Mouse (Mus musculus): ENCODE results near the gene Nt5c3b. TPM values are rescaled to one million over a fixed set of nuclear protein-coding genes. Genes with fewer than 3 reads are reported as not detected.

The Nt5c3b gene
- total RNA-seq, 1 experiment: 27.4 TPM

DNA sequence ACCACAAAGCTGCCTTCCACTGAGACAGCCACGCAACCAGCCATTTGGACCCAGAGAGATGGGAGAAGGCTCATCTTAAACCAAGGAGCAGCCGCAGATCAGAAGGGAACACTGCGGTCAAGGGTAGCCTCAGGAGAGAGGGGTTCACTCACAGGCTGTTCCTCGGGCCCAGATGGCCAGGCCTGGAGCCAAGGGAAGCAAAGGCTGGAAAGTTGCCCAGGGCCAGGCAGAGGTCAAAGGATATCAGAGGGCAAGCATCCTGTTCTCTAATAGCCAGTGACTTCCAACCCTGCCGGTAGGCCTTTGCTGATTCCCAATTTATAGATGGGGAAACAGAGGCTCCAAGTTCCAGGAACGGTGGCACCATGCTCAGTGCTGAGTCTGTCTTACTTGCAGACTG, 53.0 kb downstream of the Nt5c3b start:
- no peak for DNase-seq (ENCODE audit: low read depth, low spot score)
- in situ Hi-C loops (cut with MboI; ENCODE audit: low sequenced_read_pairs in 2 of 2, unreplicated experiment in 2 of 2): no loop called here
- H3K4me3 ChIP-seq (ENCODE audit: insufficient read depth in 1 of 2, low read depth in 1 of 2, low read length in 2 of 2, poor library complexity in 1 of 2, severe bottlenecking in 1 of 2): peak overlapping the region in 1 of 2 experiments; percentile 28; a peak in 2 of 4 replicates

DNA sequence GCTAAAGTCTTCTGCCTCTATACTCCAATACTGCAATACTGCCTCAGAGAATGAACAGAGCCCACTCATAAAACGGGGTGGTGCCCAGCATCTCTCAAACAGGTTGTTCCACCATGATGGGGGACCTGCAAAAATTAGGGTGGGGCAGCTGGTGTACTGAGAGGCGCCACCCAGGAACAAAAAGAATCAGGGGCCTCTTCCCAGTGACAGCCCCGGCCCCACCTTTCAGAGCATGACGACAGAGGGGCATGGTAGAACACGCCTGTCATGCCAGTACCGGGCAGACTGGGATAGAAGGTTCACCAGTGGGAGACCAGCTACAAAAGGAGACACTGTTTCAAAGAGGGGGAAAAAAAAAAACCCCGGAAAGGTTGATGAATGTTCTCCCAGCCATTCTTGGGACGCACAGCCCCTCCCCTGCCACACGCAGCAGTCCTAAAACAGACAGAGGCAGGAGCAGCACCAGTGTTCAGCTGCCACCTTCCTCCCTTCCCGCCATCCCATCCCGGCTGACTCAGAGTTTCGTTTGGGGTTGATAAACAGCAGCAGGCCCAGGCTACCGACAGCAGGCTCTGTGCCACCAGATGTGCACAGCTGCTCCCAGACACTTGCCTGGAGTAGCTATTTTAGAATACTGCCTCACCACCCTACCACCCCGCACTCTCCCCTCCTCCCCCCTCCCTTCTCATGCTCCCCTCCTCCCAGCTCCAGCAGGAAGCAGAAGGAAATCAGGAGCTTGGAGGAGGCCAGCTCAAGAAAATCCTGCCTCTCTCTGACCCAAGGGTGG, 53.8 kb downstream of the Nt5c3b start:
- in situ Hi-C loops (cut with MboI; ENCODE audit: low sequenced_read_pairs in 2 of 2, unreplicated experiment in 2 of 2): no loop called here
- peak overlapping the region; percentile 51; the same call in 1 of the 2 replicates for H3K9ac ChIP-seq (ENCODE audit: insufficient read depth, low read depth, low read length, poor library complexity, severe bottlenecking)
- TF ChIP-seq HCFC1 (IDR thresholded peaks at IDR 0.05; ENCODE audit: borderline replicate concordance, insufficient read depth, low read length) (no peak), MAFK (IDR thresholded peaks at IDR 0.05; ENCODE audit: insufficient read depth, low read depth, low read length) (no peak)
- H3K36me3 ChIP-seq (ENCODE audit: control insufficient read depth, insufficient read depth, low read length, poor library complexity, severe bottlenecking): peaks cover 22% of the 10 kb centered on the region
- peak overlapping the region; percentile 1 to 24; a peak in 2 of 4 replicates for H3K4me3 ChIP-seq (ENCODE audit: insufficient read depth in 1 of 2, low read depth in 1 of 2, low read length in 2 of 2, poor library complexity in 1 of 2, severe bottlenecking in 1 of 2)
- no peak for DNase-seq (ENCODE audit: low read depth, low spot score)
- no peaks in the 10 kb centered on the region for H3K9me3 ChIP-seq (ENCODE audit: control insufficient read depth, insufficient read depth, low read depth, low read length)
- peak overlapping the region; percentile 92 for H3K27ac ChIP-seq (ENCODE audit: insufficient read depth, low read depth, low read length, poor library complexity, severe bottlenecking)
- H3K4me1 ChIP-seq (ENCODE audit: control insufficient read depth in 2 of 2, insufficient read depth in 2 of 2, low read length in 2 of 2, poor library complexity in 1 of 2): peaks cover 24 to 62% of the 10 kb centered on the region in 2 experiments

More for the DNA sequence above, 53.0 kb downstream of the Nt5c3b start:
- Histone ChIP-seq H3K9me3 (ENCODE audit: control insufficient read depth, insufficient read depth, low read depth, low read length) (no peaks in the 10 kb centered on the region), H3K9ac (ENCODE audit: insufficient read depth, low read depth, low read length, poor library complexity, severe bottlenecking) (peak overlapping the region; percentile 51), H3K4me1 (ENCODE audit: control insufficient read depth in 2 of 2, insufficient read depth in 2 of 2, low read length in 2 of 2, poor library complexity in 1 of 2) (peaks cover 24 to 58% of the 10 kb centered on the region in 2 experiments), H3K27ac (ENCODE audit: insufficient read depth, low read depth, low read length, poor library complexity, severe bottlenecking) (peak overlapping the region; percentile 92), H3K36me3 (ENCODE audit: control insufficient read depth, insufficient read depth, low read length, poor library complexity, severe bottlenecking) (peaks cover 14% of the 10 kb centered on the region)
- TF ChIP-seq ZC3H11A (IDR thresholded peaks at IDR 0.05; ENCODE audit: borderline replicate concordance, low read depth, low read length): no peak
- TF ChIP-seq ZNF384 (IDR thresholded peaks at IDR 0.05; ENCODE audit: low read depth, low read length): no peak
- TF ChIP-seq CHD2 (IDR thresholded peaks at IDR 0.05; ENCODE audit: low read depth, low read length): no peak
- no peak for TF ChIP-seq MAFK (IDR thresholded peaks at IDR 0.05; ENCODE audit: insufficient read depth, low read depth, low read length)
- no peak for TF ChIP-seq HCFC1 (IDR thresholded peaks at IDR 0.05; ENCODE audit: borderline replicate concordance, insufficient read depth, low read length)

DNA sequence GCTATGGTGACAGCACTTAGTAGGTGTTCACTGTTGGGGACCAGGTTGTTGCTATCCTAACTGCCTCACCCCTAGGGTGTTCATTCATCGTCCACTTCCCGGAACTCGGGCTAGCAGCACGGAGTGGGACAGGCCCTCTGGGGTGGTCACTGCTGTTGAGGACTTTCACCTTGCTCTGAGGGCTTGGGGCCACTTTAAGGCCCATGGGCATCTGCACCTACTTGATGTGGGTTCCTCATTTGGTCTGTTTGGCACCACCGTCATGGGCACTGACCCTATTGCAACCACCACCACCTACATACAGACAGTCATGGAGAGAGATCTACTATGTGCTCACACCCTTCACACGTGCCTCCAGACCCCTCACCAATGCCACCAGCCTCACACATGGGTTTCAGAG, 54.5 kb downstream of the Nt5c3b start:
- H3K36me3 ChIP-seq (ENCODE audit: control insufficient read depth, insufficient read depth, low read length, poor library complexity, severe bottlenecking): peaks cover 23% of the 10 kb centered on the region
- no peaks in the 10 kb centered on the region for H3K9me3 ChIP-seq (ENCODE audit: control insufficient read depth, insufficient read depth, low read depth, low read length)
- peaks cover 22 to 61% of the 10 kb centered on the region in 2 experiments for H3K4me1 ChIP-seq (ENCODE audit: control insufficient read depth in 2 of 2, insufficient read depth in 2 of 2, low read length in 2 of 2, poor library complexity in 1 of 2)
- H3K27ac ChIP-seq (ENCODE audit: insufficient read depth, low read depth, low read length, poor library complexity, severe bottlenecking): peak overlapping the region; percentile 92
- DNase-seq (ENCODE audit: low read depth, low spot score): no peak
- peak overlapping the region; percentile 4 to 5; a peak in 2 of 4 replicates for H3K4me3 ChIP-seq (ENCODE audit: insufficient read depth in 1 of 2, low read depth in 1 of 2, low read length in 2 of 2, poor library complexity in 1 of 2, severe bottlenecking in 1 of 2)
- TF ChIP-seq MAFK (IDR thresholded peaks at IDR 0.05; ENCODE audit: insufficient read depth, low read depth, low read length): no peak
- no peak for TF ChIP-seq ZC3H11A (IDR thresholded peaks at IDR 0.05; ENCODE audit: borderline replicate concordance, low read depth, low read length)
- TF ChIP-seq CHD2 (IDR thresholded peaks at IDR 0.05; ENCODE audit: low read depth, low read length): no peak
- TF ChIP-seq HCFC1 (IDR thresholded peaks at IDR 0.05; ENCODE audit: borderline replicate concordance, insufficient read depth, low read length): no peak
- TF ChIP-seq ZNF384 (IDR thresholded peaks at IDR 0.05; ENCODE audit: low read depth, low read length): no peak
- 0 out of 2 replicates have a peak overlapping the region, but pooled peaks have one; percentile 36 for H3K9ac ChIP-seq (ENCODE audit: insufficient read depth, low read depth, low read length, poor library complexity, severe bottlenecking)
- in situ Hi-C loops (cut with MboI; ENCODE audit: low sequenced_read_pairs in 2 of 2, unreplicated experiment in 2 of 2): no loop called here

GRCm38 (mm10) chr11:100386586-100386985, 55.0 kb downstream of the Nt5c3b start:
- Histone ChIP-seq H3K36me3 (ENCODE audit: control insufficient read depth, insufficient read depth, low read length, poor library complexity, severe bottlenecking) (peaks cover 28% of the 10 kb centered on the region), H3K27ac (ENCODE audit: insufficient read depth, low read depth, low read length, poor library complexity, severe bottlenecking) (peak overlapping the region; percentile 92), H3K9me3 (ENCODE audit: control insufficient read depth, insufficient read depth, low read depth, low read length) (no peaks in the 10 kb centered on the region), H3K4me3 (ENCODE audit: insufficient read depth in 1 of 2, low read depth in 1 of 2, low read length in 2 of 2, poor library complexity in 1 of 2, severe bottlenecking in 1 of 2) (peak overlapping the region; percentile 4 to 5; a peak in 2 of 4 replicates), H3K9ac (ENCODE audit: insufficient read depth, low read depth, low read length, poor library complexity, severe bottlenecking) (peak overlapping the region; percentile 38; the same call in 1 of the 2 replicates), H3K4me1 (ENCODE audit: control insufficient read depth in 2 of 2, insufficient read depth in 2 of 2, low read length in 2 of 2, poor library complexity in 1 of 2) (peaks cover 19 to 63% of the 10 kb centered on the region in 2 experiments; a peak in 3 of 4 replicates)
- TF ChIP-seq HCFC1 (IDR thresholded peaks at IDR 0.05; ENCODE audit: borderline replicate concordance, insufficient read depth, low read length) (no peak), ZNF384 (IDR thresholded peaks at IDR 0.05; ENCODE audit: low read depth, low read length) (no peak), CHD2 (IDR thresholded peaks at IDR 0.05; ENCODE audit: low read depth, low read length) (no peak), MAFK (IDR thresholded peaks at IDR 0.05; ENCODE audit: insufficient read depth, low read depth, low read length) (no peak), ZC3H11A (IDR thresholded peaks at IDR 0.05; ENCODE audit: borderline replicate concordance, low read depth, low read length) (no peak)
- in situ Hi-C loops (cut with MboI; ENCODE audit: low sequenced_read_pairs in 2 of 2, unreplicated experiment in 2 of 2): no loop called here
- no peak for DNase-seq (ENCODE audit: low read depth, low spot score)
